Mouse (Mus musculus) kidney, postnatal 10 days (tissue): ENCODE results near the gene Olfr317.
"Not testable (repeated sequence)": the region's sequence is repeated elsewhere in the genome, so short reads cannot be mapped to it uniquely, and the experiment has no call there.

Source experiments
- DNase-seq: peaks from one replicate; pipeline ENCODE4 v3.0.0; 2021; ENCODE audit warnings: mixed read lengths

Olfr317 gene

GRCm38 (mm10) chr11:58738792-58739262 lies at the start of gene Olfr317:
Olfr317 (minus strand) TSS chr11:58739212.
- DNase-seq: no peak

- no peak for DNase-seq
Observed at GRCm38 (mm10) chr11:58788346-58788745, 49.3 kb upstream of the Olfr317 start.

GRCm38 (mm10) chr11:58787651-58788050 lies 48.6 kb upstream of the Olfr317 start:
- no peak for DNase-seq

GRCm38 (mm10) chr11:58784182-58784581 lies 45.2 kb upstream of the Olfr317 start:
- DNase-seq: no peak

GRCm38 (mm10) chr11:58782480-58783089 lies 43.6 kb upstream of the Olfr317 start, which contains the start of gene Olfr314:
Olfr314 (plus strand) TSS chr11:58782952.
- no peak for DNase-seq

GRCm38 (mm10) chr11:58772888-58773287 lies 33.9 kb upstream of the Olfr317 start, which contains the start of gene Olfr315:
Olfr315 (plus strand) TSS chr11:58773188.
- DNase-seq: no peak

DNA sequence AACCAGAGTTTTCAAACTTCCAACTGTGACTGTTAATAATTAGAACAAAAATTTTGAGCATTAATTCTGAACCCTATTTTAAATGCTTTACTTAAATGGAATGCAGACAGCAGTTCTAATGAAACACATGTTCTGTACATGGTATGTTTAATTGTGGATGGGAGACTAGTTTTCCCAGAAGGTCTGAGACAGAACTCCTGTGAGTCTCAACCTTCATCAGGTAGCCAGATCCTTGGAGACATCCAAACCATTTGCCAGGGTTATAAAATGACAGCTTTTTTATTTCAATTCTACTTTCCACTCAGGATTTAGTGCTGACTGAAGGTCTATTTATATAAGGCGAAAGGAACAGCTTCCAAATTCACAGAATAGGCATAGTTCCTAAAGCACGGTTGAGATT lies 13.4 kb upstream of the Olfr317 start, which contains the start of gene Olfr316:
Gene Olfr316, plus strand, starts transcription at position 301 of the 400 bp plus-strand sequence.
- no peak for DNase-seq

GRCm38 (mm10) chr11:58751096-58751495 lies 12.1 kb upstream of the Olfr317 start:
- DNase-seq: not testable (repeated sequence)

GRCm38 (mm10) chr11:58733372-58733771 lies 5.6 kb downstream of the Olfr317 start:
- no peak for DNase-seq

DNA sequence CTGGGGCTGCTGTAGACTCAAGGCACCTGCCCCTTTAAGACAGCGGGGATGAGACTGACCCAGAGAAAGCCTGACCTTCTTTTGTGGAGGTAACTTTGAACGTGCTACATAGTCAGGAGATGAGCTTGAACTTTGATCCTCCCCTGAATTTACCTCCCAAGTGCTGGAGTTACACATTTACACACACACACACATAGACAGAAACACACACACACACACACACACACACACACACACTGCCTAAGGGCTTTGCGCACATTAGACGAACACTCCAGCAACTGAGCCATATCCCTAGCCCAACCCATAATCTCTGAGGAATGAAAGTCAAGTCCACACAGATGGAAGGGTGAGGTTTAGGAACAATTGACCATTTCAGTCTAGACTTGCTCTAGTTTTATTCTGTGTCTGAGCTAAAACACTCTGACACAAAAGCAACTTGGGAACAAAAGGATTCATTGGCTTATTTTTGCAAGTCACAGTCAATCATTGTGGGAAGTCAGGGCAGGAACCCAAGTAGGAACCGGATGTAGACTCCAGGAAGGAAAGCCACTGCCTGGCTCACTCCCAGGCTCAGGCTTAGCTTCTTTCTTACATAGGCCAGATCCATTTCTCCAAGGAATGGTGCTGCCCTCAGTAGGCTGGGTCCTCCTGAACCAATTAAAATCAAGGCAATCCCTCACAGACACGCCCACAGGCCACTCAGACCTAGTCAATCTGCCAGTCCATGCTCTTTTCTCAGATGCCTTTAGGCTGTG lies 10.9 kb downstream of the Olfr317 start:
- peak; percentile 27 for DNase-seq

GRCm38 (mm10) chr11:58723914-58724313 lies 15.1 kb downstream of the Olfr317 start, which contains the start of gene Olfr318:
Olfr318 (minus strand) TSS chr11:58724014.
- DNase-seq: no peak

DNA sequence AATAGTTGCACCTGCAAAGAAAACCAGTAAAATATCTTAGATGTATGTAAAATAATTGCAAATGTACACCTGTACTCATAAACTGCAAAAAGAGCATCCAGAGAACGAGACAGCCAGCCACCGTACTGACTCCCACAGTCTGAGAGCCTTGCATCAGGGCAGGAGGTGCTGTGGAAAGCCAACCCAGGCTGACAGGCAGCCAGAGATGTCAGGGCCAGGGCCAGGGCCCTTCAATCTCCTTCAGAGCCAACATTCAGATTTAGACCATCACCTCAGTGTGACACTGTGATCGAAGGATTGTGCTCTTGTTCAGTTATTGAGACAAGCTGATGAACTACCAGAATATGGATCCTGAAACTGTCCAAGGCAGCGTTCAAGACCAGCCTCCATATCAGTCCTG lies 19.3 kb downstream of the Olfr317 start:
- no peak for DNase-seq

- DNase-seq: not testable (repeated sequence)
Observed at GRCm38 (mm10) chr11:58717723-58718122, 21.3 kb downstream of the Olfr317 start.

GRCm38 (mm10) chr11:58709086-58709485 lies 29.9 kb downstream of the Olfr317 start:
- DNase-seq: no peak

DNA sequence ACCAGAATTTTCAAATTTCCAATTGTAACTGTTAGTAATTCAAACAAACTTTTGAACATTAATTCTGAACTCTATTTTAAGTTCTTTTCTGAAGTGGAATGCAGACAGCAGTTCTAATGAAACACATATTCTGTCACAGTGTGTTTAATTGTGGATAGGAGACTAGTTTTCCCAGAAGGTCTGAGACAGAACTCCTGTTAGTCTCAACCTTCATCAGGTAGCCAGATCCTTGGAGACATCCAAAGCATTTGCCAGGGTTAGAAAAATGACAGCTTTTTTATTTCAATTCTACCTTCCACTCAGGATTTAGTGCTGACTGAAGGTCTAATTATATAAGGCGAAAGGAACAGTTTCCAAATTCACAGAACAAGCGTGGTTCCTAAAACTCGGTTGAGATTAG lies 40.1 kb downstream of the Olfr317 start, which contains the start of gene Olfr319:
Gene Olfr319, plus strand, starts transcription at position 301 of the 400 bp plus-strand sequence.
- DNase-seq: no peak
